Mouse (Mus musculus) neutrophil, adult 5-6 weeks (primary cell): Measurements from ENCODE around the gene 4931428L18Rik. TPM values are rescaled to one million over a fixed set of nuclear protein-coding genes. Genes with fewer than 3 reads are reported as not detected.

Experiments used
- ATAC-seq: fragments of 151-379, 151-347 bp; 2 replicates; pipeline ENCODE4 v1.8.0; 2017; ENCODE audit warnings: mild to moderate bottlenecking, moderate TSS enrichment; ENCODE audit not compliant: insufficient number of reproducible peaks, poor library complexity, low FRiP score, severe bottlenecking; ENCODE audit errors: extremely low read depth
- total RNA-seq: library from RNA; stranded (forward); fragments of 200-1000 nt; gene quantifications from 2 replicates; pipeline ENCODE4 v1.2.3, GENCODE M21; 2017

The 4931428L18Rik gene
- not detected in 2 replicates for total RNA-seq

DNA sequence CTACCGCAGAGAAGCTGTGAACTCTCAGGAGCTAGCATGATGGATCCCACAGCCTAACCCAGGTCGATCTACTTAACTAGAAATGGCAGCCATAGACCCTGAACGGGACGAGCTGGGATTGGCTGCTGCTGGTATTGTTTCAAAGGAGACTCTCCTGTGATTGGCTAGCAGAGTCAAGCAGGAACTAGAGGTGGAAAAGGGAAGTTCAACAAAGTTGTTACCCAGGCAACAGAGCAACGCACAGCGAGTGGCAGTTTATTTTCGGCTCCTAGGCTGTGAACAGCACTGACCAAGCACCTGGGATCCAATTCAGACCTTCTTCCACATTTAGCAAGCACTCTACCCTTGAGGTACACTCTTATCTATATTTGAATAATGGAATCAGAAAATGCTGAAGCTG lies at the start of gene 4931428L18Rik, which contains the start of gene Pih1d3:
Gene 4931428L18Rik (minus strand): TSS at position 121 of the 400 bp plus-strand sequence.
Gene Pih1d3 (plus strand): TSS at position 275 of the 400 bp plus-strand sequence.
- no peak for ATAC-seq

DNA sequence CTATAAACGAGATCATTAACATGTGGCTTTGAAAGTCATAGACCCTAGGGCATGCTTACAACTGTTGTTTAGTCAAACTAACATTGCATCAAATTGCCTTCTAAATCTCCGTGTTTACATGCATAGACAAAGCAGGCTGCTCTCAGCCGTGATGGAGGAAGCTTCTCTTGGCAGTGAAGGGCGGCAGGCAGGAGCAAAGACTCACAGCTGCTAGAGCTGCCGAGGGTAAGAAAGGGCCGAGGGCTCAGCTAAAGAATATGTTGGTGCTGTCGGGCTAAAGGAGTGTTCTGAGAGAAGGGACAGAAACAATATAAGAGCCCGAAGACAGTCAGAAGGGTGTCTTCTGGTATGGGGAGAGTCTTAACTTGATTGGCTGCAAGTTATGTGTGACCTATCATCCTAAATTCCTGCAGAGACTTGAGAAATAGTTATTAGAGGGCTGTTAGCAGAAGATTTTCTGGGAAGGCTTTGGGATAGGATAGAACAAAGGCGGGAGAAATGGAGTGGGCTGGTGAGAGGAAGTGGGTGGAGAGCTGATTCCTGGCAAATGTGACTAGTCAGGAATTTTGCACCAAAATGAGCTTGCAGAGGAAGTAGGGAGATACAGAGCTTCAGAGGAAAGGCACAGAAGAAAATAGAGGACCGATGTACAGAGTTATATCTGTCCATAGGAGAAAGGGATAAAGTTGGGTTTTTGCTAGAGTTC lies 37.9 kb upstream of the 4931428L18Rik start:
- no peak for ATAC-seq

DNA sequence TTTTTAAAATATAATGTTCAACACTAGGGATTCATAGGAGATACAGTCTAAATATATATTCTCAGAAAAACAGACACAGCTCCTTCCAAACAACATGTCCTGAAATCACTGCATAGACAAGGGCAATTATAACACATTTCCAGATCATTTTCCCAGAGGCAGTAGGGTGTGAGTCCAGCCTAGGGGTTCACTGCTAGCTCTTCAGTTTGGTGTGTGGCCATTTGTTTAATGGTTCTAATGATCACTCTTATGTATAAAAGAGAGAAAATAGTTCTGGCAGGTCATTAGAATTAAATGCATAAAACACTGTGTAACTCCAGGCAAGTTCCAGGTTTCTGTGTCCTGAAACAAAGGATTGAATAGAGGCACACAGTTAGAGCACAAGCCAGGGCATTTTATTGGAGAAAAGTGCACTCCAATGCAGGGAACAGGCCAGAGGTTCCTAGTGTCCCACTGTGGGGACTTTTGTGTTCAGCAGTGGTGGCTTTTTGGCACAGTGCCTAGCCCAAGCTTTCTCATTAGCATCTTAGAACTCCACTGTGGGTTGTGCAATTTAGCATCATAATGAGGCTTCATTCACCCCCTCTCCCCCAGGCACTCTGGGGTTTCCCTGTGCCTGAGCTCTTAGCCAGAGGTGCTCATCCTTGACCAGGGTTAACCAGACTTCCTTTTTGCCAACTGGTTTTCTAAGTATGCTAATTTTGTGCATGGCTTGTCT lies 11.0 kb upstream of the 4931428L18Rik start:
- no peak for ATAC-seq

DNA sequence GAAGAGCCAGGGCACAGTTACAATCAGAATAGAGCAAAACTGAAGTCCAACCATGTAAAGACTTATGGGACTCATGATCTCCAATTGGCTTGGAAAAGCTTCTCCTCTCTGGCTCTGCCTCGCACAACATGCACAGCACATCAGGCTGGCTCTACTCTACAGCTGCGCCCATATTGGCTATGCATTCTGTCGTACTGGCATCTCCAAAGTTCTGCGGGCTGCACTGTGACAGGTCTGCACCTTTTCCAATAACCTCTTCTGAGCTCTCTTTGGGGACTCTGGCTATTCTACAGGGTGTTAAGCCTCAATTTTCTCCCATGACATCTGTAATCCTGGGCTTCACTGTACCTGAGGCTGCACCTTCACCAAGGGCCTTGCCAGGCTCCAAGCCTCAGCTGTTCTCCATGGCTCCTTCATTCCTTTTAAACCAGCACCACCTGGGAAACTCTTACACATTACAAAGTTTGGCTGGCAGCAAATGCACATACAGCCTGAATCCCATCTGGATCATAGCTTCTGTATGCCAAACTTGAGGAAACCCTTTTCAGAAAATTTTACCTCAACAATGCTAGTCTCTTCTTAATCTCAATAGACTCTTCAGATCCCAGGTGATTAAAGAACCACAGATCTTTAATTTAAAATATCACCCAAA lies 1.8 kb downstream of the 4931428L18Rik start:
- ATAC-seq, result no peak

DNA sequence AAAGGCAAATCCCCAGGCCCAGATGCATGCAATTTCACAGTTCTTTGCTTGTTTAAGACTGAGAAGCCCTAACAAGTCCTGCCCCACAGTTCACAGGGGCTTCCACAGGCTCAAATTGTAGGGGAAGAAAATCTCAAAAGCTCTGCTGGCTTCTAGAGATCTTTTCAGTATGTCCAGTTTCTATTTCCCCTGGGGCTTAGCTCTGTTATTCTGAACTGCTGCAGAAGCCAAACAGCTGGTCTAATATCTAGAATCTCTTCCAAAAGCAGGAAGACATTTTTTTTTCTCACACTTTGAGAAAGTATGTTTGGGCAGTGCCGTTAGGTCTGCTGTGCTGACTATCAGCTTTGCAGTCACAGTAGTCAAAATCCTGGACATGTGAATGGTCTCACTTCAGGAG lies 7.7 kb downstream of the 4931428L18Rik start:
- no peak for ATAC-seq

DNA sequence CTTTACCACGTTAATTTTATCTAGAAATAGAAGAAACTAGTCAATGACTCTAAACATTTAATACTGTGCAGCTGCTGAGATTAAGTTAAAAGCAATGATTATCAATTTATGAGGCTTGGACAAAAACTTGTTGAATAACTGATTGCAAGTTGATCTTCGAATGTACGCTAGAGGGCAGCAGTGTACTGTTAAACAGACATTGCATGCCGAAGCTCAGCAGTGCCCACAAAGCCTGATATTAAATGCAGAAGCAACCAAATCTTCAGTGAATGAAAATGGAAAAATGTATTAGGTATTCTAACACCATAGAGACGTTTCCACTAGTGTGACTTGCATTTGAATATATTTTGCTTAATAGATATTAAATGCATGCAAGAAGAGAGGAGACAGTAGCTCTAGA lies 12.3 kb downstream of the 4931428L18Rik start:
- ATAC-seq, result 0 out of 2 replicates have a peak, but pooled peaks have one; percentile 26

DNA sequence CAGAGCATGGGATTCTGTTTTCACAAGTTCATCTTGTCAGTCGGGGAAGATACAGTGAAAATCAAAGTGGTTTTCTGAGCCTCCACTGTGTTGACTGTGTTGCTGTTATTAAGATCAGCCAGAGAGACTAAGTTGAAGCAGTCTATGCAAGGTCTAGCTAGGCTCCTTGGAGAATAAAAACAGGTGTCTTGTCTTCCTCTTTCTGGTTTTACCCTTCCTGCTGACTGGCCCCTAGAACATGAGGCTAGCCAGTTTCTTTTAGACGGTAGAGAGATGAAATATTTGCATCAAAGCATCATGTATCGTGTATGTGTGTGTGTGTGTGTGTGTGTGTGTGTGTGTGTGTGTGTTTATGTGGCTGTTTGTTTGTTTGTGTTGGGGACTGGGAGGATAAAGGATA lies 16.7 kb downstream of the 4931428L18Rik start:
- ATAC-seq, result no peak

DNA sequence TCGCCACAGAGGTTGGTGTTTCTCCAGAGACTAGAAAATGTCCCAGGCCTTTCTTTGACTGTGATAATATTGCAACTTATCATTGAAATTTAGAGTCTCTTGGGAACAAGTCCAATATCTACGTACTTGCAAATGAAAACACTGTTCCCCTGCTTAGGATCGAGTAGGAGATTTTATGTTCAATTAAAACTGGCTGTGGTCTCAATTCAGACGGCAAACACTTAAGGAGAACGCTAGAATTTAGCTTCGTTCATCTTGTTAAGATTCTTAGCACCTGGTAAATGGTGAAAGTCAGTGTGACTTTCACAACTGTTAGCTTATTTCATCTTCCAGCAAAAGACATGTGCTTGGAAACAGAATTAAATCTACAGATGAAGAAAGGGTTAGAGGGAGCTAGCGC lies 17.1 kb downstream of the 4931428L18Rik start:
- no peak for ATAC-seq

DNA sequence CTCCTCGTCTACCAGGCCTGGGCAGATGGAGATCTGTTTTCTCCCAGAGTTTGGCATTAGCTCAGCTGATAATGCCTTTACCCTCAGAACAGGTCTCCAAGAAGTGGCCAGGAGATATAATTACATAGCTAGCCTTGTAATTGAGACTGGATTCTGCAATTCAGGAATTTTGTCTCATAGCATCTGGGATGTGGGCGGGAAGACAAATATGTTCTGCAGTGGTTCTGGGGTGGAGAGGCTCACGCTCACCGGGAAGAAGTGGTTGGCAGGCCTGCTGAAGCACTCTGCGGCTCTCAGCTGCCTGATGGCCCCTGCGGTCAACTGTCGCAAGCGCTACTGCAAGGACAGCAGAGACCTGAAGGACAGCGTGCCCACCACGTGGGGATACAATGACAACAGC lies 18.7 kb downstream of the 4931428L18Rik start:
- no peak for ATAC-seq

DNA sequence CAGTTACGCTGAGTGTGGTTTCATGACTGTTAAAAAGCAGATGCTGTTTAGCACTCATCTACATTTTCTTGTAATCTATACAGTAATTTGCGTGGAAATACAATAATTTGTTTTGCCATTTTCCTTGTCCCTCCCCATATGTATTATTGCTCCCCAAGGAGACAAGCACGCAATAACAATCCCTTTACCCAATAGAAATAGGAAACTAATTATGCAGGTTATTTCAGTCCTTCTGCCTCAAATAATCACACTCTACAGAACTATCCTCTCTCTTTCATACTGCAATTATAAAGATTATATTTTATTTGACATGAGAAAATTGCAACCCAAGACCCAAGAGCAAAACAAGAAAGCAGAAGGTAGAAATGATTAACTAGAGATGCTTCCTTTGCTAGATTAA lies 25.5 kb downstream of the 4931428L18Rik start:
- ATAC-seq, result no peak

DNA sequence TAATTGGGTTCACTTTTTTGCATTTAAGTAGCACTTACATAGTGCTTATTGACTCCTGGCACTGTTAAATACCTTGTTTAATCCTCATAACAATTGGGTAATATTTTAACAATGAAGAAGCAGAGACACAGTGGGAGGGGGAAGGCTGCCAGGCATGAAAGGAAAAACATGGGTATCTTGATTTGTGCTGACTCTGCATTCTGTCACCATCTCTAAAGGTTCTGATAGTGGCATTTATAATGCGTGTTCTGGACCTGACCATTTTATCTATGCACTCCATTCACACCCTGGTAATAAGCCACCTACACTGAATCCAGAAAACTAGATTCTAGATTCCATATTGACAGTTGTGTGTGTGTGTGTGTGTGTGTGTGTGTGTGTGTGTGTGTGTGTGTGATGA lies 26.9 kb downstream of the 4931428L18Rik start:
- no peak for ATAC-seq

DNA sequence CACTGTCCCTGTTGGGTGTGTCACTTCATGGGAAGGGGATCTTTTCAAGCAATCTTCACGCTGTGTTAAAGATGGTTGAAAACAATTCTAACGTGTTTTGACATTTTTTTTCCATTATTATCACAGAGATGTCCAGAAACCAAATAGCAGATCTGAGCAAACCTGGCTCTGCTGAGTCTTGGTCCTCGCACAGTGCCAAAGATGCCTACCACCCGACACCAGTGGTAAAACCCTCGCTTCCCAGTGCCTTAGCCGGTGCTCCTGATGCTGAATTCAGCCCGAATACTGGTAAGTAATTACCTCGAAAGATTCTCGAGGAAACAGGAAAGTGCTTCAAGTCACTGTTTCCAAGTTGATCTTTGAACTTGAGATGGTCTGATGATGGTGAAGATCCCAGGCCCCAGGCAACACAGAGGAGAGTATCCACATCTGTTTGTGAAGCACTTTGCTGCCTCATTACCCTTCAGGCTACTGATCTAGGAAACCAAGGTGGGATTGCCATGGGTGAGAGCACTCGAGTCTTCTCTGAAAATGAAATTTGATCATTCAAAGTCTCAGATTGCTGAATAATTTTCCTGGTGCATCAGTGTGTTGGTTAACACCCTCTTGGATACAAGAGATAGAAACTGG lies 32.1 kb downstream of the 4931428L18Rik start:
- ATAC-seq, result no peak

DNA sequence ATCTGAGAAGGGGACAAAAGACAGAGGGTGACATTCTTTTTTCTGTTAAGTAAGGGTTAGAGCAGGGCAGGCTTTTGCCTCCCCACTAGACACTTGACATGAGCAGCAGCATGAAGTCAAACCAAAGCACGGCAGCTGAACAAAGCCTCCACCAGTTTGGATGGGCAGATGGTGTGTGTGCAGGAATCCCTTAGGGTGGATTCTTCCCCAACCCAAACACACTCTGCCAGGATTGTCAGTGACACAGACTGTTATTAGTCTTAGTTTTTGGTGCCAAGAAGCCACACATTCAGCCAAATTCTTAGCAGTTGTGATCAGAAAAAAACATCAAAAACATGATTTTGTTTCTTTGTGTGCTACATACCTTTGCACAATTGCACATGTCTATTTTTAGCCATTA lies 44.2 kb downstream of the 4931428L18Rik start:
- no peak for ATAC-seq

DNA sequence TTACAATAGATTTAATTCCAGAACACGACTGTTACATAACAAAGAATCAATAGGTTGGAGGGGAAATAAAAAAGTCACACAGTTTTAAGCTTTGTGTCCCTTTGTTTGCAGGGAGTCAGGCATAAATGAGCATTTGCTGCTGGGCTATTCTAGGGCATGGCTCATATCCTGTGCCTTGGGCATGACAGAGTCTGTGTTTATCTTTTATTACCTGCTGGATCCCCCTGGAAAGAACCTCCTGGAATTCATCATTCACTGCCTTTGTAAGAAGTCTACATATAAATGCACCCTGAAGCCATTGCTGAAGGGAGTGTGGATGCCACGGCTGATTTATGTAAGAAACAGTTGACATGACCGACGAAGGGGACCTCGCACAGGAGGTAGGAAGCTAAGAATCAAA lies 46.4 kb downstream of the 4931428L18Rik start, which contains the start of gene Lgsn:
Gene Lgsn (plus strand): TSS at position 301 of the 400 bp plus-strand sequence.
- ATAC-seq, result no peak

DNA sequence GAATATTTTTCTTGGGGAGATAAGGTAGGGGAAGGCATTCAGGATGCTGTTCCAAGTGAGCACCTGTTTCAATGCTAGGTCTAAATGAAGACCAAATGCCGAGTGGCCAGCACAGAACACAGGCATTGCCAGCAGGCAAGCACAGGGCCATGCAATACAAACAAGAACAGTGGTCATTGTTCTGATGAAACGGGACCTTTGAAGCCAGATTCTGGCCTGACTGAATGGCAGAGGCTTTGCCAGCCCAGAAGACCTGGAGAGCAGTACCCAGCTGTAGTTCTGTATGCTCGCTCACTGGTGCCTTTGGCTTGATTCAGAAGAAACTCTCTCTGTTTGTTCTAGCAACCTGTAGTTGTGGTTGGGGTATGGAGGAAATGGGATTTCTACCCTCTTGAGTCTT lies 47.1 kb downstream of the 4931428L18Rik start:
- no peak for ATAC-seq

DNA sequence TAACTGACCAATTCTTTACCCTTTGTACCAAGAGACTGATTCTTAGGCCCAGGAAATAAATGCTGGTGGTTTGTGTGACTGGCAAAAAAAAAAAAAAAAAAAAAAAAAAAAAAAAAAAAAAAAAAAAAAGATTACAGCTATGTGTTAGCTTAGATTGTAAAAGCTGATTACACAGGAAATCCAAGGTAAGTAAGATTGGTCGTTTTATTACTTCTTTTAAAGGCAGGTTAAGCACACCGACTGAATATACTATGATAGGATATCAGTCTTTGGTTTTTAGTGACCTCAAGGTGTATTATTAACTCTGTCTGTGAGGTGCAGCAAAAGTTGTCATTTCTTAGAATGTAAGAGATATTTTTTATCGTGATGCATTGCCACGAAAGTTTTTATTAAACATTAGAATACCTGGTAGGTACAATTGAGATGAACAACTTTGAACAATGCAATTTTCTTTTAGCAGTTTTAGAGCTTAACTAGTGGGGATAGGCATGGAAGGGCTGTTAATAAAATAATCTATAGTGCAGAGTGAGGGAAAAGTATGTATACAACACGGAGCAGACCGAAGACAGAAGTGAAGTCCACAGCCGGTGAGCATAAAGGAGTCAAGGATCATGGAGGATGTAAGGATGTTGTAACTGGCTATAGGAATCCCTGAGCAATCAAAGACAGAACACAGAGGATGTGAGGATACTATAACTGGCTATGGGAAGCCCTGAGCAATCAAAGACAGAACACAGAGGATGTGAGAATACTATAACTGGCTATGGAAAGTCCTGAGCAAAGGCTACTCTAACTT lies 57.0 kb downstream of the 4931428L18Rik start:
- ATAC-seq, result no peak

DNA sequence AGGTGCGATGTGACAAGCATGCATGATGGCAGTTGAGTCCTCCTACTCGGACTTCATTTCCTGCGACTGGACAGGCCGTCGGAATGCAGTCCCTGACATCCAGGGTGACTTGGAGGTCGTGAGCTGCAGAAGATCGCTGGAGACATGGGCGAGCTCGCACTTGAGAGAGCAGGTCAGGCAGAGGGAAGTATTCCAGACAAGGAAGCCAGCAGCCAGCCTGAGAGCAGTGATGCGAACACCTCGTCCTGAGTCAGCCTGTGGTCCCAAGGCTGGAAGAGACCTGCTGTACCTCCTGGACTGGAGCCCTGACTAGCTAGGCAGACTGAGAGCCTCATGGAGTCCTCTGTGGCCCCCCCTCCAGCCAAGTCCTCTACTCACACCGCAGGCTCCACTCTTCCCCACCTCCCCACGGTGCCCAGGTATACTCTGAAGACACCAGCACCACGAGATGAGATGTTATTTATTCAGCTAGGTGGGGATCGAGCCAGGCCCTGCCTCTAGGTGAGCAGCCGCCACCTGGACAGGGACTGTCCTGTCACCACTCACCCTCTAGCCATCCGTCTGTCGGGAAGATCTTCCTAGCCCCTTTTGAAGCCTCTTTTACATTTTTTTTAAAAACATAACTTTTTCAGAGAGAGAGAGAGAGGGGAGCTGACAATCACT lies 57.8 kb downstream of the 4931428L18Rik start:
- ATAC-seq, result no peak

DNA sequence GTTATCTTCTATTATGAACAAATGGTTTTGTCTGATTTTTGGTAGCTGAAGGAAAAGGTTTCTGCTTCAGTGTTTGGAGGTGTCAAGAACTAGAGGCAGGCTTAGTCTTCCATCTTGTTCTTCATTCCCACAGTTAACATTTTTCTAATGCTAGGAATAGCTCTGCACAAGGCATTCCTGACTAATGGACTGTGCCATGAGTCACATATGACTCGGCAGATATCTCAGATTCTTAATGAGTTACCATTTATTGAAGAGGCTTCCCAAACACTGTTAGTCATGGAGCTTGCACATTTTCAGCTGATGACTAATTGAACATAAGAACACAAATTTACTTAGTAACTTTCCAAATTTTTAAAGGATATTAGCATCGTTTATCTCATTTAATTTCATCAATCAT lies 65.6 kb downstream of the 4931428L18Rik start:
- no peak for ATAC-seq
